Mouse (Mus musculus): ENCODE data around the gene Lrrk2.
A peak's percentile ranks its signal among the peaks of the same experiment; 100 is the strongest.

Gene Lrrk2

DNA sequence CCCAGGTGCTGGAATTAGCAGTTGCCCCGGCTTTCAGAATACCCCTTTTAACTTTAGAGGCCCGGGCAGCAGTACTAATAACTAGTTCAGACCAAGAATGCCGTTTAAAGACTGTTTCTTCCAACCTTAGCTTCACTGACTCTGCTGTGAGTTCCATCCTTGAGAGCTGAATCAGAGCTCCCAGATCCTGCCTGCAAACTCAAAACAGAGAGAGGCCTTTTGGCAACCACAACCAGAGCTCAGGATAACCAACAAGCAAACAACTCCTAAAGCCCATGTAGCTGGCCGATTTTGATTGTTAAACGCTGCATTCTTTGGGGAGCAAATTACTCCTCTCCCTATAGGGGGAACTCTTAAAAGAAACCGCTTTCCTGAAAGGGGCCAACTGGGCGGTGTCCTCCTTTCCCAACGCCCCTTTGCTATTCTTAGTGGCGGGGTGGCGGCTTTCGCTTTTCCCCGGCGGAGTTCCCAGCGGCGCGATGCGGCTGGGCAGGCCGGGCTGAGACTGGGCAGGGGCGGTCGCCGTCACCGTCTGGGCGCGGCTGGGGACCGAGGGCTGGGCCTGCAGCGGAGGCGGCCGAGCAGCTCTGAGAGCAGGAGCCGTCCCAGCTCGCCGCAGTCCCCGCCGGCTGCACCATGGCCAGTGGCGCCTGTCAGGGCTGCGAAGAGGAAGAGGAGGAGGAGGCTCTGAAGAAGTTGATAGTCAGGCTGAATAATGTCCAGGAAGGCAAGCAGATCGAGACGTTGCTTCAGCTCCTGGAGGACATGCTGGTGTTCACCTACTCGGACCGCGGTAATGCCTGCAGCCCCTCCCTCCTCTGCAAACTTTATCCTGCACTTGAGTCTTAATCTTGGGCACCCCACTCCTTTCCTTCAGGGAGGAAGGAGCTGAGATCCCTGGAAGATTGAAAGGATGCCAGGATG, at the start of gene Lrrk2:
Lrrk2 (plus strand) TSS at position 531 of the 924 bp plus-strand sequence.
- peak; percentile 46 for DNase-seq (ENCODE audit: low read depth, low spot score)

DNA sequence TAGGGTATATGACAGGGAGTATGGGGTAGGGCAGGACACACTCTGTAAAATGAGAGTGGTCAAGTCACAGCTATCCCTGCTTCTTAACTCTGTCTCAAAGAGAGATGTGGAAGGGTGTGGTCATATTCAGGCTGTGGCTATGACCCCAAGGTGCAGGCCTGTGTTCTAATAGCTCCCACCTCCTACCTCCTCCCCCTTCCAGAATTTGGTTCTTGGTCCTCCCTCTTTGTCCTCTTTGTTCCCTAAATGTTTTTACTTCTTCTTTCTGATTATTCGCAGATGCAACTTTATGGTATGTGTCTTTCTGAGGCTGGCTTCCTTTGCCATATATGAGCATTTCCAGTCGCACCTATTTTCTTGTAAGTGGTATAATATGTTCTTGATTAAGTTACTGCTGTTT, 48.5 kb upstream of the Lrrk2 start:
- DNase-seq (ENCODE audit: low read depth, low spot score) = no peak

DNA sequence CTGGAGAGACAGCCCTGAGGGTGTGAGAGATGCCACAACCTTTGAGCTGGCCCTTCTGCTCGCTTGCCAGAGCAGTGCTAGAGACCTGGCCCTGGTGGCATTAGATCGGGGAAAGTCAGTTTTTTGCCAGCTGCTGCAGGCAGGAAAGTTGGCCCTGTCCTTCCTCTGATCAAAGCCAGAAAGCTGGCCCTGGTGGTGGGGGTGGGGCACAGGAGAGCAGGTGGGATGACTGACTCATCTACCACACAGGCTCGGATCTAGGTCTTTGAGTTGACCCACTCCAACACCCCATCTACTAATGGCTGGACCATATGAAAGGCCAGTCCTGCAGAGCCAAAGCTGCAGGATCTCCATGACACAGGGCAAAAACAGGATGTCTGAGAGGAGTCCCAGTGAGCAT, 43.8 kb upstream of the Lrrk2 start:
- no peak for DNase-seq (ENCODE audit: low read depth, low spot score)

DNA sequence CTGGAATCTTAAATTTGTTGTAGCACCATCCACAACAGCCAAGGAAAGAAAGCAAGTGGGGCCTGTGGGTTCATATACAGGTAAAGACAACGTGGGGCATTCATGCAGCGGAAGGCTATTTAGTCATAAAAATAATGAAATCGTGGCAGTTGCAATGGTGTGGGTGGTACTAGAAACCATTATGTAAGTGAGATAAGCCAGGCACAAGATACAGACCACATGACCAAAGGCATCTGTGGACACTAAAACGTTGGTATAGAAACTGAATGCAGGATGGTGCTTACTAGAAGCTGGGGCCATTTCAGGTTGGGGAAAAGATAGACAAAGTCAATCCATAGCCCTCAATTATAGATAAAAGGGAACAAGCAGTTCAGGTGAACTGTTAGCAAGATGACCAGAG, 40.5 kb upstream of the Lrrk2 start:
- DNase-seq (ENCODE audit: low read depth, low spot score) = no peak

DNA sequence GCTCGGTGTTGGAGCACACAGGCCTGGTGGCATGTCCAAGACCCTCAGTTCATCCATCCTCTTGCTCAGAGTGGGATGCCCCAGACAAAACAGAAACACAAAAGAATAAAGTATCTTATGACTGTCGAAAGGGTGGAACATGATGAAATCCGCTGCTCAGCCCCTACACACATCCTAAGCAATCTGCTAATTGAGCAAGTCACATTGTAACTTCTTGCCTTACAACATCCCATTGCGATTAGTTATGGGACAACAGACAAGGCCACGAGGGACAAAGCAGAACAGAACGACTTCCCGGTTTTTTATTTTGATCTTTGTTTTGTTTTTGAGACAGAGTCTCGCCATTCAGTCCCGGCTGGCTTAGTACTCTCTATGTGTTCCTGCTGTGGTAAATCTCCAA, 39.9 kb upstream of the Lrrk2 start:
- DNase-seq (ENCODE audit: low read depth, low spot score) = no peak

DNA sequence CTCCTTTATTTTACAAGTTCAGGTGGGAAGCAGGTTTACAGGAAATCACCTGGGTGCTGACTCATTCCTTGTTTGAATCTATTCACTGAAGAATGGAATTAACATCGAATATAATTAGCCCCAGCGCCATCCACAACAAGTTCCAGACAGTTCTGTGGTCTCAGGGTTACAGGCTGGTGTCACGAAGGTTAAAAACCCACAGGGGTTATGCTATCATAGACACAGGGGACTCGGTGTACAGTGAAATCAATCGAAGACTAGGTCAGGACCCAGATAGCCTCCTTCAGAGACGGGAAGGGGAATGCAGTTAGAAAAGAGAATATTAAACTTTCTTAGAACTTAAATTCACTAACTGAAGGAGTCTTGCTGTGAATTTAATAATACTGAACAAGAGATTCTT, 39.2 kb upstream of the Lrrk2 start:
- no peak for DNase-seq (ENCODE audit: low read depth, low spot score)

DNA sequence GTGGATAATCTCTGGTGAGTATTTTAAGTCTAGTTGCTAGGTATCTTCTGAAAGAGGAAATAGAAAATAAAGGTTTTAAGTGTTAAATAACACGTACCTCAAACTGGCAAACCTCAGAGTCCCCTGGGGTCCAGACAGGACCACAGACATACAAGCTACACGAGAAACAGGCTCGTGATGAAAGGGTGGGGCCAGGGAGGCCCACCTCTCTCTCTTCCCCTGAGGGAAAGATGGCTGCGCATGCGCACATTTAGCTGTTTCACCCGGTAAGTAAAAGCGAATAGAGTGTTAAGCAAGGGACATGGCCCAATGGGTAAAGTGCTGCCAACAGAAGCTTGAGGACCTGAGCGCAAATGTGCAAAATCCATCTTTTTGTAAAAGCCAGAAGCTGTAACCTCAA, 38.7 kb upstream of the Lrrk2 start:
- no peak for DNase-seq (ENCODE audit: low read depth, low spot score)

DNA sequence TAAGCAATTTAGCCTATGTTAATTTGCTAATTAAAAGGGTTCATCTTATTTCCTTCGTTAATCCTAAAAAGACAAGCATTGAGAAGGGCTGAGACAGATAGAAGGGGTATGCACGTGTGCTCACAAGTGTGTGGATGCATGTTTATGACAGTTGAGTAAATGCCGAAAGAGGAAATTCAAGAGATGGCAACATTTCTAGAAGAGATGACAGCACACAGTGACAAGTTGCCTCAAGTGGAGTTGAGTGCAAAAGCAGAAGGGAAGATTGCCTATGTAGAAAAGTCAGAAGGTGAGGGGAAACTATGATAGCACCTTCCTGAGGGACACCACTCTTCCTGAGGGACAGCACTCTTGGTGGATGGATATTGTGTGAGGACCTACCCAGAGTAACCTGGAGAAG, 31.3 kb upstream of the Lrrk2 start:
- no peak for DNase-seq (ENCODE audit: low read depth, low spot score)

DNA sequence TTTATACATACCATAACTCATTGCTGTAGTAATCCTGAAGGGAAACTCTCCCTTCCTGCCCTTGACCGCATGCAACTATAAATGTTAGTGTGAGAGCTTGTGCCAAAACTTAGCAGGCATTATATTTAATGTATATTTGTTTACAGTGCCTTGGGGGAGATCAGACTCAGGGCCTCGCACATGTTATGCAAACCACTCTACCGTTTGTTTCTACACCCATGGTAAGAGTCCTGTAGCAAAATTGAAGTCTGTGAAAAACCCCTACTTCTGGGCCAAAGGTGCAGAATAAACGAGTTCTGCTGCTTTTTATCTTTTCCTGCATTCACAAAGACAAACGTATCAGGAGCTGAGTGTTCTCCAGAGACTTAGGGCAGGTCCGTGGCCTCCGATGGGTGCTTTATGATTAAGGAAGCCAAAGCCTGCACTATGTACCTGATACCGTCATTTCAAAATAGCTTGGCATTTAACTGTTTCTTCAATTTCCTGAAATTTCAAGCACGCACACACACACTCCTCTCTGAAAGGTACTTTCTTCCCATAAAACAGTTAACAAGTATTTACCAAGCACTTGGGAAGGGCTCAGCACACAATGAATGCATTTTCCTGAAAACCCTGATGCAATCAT, 30.2 kb upstream of the Lrrk2 start:
- DNase-seq (ENCODE audit: low read depth, low spot score) = no peak

DNA sequence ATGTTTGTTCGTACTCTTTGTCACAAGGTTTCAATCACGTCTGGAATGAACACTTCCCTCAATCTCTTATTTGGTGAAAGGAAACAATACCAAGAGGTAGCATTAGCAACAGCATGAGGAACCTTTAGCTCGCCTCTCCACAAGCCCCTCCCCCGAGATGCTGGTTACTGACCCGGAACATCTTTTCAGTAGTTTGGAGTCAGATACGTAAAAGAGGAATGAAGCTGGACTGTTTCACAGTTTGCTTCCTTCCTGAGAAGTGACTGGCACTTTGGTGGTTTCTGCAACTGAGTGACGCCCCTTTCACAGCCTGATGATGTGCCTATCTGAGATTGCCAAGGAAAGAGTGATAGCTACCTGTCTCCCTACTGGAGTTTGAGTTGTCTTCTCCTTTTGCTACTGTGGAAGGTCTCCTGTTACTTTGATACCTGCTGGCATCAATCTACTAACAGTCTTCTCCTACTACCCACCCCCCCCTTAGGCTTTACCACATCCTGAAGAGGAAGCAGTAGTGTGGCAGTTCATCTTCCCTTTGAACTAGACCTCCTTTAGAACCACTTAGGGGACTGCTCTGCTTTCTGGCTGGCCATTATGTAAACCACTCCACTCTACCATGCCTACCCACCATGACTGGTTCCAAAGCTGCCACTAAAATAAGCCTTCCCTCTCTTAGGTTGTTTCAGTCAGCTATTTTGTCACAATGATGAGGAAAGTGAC, 29.2 kb upstream of the Lrrk2 start:
- DNase-seq (ENCODE audit: low read depth, low spot score) = no peak

DNA sequence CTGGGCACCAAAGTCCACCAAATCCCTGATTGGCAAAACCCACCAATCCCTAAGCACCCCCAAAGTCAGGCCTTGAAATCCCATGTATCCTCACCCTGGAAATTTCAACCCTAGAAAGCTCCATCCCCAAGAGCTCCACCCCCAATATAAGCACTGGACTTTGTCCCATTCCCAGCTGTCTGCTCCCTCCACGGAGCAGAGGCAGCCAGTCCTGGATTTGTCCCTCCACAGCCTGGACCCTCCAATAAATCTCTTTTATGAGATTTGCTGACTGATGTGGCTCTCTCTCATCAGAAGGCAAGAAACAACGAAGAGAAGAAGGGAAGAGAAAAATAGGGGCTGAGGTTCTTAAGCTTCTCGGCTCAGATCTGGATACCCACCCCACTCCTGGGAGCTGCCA, 22.7 kb upstream of the Lrrk2 start:
- DNase-seq (ENCODE audit: low read depth, low spot score) = no peak

DNA sequence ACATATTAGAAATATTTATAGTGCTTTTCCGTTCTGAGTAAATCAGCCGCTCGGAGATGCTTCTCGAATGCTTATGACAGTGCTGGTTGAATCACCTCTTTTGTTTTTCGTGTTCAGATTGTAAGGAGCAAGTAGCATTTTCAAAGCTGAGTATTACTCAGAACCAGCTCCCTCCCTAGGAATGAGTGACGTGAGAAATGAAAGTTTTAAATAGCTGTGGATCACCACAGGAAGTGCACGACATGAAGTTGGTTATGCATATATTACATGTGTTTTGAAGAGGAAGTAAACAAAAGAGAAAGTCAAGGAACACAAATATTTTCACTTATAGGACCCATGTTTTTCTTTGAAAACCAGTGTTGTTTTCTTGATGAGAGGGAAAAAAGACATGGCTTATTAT, 21.5 kb upstream of the Lrrk2 start:
- no peak for DNase-seq (ENCODE audit: low read depth, low spot score)

DNA sequence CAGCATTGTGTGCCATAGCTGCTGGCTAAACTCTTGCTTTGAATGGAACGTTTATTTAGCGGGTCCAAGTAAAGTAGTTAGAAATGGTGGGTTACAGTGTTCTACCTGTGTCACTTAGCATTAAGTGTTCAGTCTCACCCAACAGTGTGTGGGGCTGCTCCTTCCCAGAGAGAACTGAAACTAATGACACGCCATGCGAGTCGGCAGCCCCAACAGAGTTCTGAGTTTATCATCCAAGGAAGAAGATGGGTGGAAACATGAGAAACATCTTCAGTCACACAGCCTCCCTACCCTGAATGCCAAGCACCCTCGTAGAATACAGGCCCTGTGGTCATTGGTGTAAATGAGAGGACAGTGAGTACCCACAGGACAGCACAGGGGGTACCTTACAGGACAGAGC, 14.7 kb upstream of the Lrrk2 start:
- no peak for DNase-seq (ENCODE audit: low read depth, low spot score)

DNA sequence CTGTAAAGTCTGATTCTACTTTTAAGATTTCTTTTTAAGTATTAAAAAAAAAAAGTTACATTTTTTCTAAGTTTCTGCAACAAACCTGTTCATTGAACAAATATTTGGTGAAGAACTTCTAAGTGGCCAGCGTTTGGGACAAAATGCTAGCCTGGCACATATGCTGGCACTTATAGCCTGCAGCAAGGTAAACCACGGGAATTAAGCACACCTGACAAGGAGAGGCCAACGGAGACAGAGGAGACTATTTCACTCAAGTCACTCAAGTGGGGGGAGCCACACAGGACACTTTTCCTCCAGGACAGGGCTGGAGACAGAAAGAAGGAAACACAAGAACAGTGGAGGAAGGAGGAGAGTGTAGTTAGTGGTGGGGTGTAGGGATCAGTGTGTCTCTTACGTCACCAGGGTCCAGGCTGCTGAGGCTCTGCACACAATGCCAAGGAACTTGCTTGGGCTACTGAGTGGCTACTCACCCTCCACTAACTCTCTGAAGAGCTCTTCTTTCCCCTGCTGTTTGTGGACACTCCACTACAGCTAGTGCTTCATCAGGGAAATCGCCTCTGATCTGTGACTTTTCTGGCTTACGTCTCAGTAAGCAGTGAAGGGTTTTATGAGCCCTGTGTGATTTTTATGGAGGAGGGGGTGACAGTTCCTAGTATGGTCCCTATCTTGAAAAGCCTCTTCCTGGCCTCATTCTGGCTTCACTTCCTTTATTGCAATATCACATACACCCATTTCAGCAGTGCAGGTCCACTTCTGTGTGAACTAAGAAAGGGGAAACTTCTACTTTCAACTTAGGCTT, 12.5 kb upstream of the Lrrk2 start:
- DNase-seq (ENCODE audit: low read depth, low spot score) = no peak

DNA sequence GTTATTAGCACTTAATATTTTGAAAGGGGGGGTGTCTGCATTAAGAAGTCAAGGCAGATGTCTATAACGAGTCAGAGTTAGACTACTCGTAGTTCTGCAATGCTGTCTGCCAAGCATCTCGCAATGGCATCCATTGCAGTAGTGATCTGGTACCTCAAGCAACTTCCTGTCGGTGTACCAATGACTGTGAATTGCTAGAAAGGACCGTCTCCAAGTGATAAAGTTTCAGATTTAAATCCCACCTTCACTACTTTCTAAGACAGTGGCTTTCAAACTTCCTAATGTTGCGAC, 12.0 kb upstream of the Lrrk2 start:
- DNase-seq (ENCODE audit: low read depth, low spot score) = no peak

DNA sequence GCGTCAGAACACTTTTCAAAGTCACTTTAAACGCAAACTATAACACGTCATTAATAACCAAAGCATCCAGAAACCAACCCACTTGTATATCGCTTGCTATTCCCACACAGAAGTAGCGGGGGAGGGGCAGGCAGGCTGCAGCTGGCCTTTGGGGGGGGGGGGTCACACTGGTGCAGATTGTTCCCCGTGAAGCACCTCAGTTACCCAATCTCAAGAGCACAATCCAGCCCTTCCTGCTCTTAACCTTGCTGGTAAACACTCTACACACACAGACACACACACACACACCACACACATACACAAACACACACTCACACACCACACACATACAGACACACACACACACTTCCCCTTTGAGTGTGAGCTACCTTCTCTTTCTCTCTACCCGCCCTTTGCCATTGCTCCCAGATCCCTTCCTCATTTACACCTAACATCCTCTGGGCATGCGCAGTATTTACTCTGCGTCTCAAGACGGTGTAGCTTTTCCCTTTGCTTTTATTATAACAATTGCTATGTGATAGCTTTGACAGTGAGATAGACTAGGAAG, 8.3 kb upstream of the Lrrk2 start:
- DNase-seq (ENCODE audit: low read depth, low spot score) = no peak

DNA sequence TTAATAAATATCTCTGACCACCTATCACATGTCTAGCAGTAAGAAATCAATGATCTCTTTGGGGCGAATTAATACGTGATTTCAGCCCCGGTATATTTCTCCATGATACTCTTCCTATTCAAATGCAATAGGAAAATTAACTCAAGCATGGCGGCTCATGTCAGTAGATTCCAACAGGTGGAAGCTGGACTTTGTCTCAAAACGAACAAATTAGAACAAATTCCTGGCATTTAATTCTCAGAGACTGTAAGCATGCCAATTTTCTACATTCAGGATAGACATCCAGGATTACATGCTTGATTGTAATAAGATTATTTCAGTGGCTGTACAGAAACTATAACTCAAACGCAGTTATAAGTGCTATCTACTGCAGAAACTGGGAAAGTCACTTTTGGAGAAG, 7.4 kb upstream of the Lrrk2 start:
- no peak for DNase-seq (ENCODE audit: low read depth, low spot score)

DNA sequence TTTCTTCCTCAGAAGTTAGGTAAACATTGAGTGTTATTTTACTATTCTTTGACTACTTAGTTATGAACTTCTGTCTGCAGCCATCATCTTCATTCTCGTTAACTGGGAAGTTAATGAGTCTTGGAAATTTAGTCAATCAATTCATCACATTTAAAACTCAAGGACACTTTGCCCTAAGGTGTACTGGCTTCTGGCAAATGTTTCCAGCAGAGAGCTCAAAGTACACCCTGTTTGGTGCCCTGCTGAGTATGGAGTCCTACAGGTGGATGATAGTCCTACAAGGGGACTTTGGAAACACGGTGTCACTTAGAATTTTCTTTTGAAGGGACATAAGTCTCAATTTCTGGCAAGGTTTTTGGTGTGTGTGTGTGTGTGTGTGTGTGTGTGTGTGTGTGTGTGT, 1.8 kb upstream of the Lrrk2 start:
- DNase-seq (ENCODE audit: low read depth, low spot score) = no peak

DNA sequence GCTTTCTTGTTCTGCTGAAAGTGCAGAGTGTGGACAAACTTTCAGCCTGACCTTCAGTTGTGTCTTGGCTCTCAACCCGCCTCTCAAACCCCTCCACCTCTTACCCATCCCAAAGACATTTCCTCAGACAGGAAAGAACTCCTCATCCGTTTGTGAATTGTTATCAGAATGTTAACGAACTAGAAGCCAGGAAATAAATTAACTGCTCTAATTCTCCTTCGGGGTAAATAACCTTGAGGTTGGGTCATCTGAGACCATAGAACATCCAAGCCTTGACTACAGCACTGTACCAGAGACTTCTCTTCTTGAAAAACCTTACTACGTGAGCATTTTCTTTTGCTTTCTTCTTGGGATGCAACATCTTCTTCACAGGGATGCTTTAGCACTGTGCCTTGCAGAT, 988 bp upstream of the Lrrk2 start:
- DNase-seq (ENCODE audit: low read depth, low spot score) = no peak

DNA sequence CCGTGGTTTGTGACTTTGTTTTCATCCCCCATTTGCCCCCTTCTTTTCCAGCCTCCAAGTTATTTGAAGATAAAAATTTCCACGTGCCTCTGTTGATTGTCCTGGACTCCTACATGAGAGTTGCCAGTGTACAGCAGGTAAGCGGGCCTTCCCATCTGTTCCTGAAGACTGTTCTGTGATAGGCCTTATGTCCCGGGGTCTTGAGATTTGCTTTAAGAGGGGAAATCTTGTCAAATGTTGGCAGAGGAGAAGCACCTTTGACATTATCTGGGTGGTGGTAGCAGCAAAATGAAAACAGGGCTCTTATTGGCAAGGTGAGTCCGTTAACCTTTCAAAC, 562 bp downstream of the Lrrk2 start:
- no peak for DNase-seq (ENCODE audit: low read depth, low spot score)

DNA sequence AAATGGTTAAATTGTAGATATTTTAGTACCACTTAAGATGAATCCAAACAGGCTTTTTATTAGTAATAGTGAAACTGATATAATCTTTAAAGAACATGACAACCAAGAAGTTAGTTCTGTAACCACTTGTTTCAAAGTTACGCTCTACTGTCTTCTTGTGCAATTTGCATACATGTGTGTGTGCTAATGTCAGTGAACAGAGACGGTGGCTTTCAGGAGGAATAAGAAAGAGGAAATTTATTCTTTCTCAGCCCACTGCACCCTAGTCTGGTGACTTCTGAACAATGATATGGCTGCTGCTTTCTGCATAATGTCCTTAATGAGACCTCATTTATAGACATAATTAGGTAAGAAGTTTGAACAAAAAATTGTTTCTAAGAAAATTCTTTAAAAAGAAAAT, 7.1 kb downstream of the Lrrk2 start:
- DNase-seq (ENCODE audit: low read depth, low spot score) = no peak
